Mouse (Mus musculus) kidney, postnatal 36 days (tissue): ENCODE measurements around the gene Zbtb20.

Experiments
- DNase-seq, 2 experiments: peaks; one replicate each; pipeline ENCODE4 v3.0.0; 2021 to 2022; ENCODE audit warnings: mixed read lengths in 2 of 2

Zbtb20 gene

DNA sequence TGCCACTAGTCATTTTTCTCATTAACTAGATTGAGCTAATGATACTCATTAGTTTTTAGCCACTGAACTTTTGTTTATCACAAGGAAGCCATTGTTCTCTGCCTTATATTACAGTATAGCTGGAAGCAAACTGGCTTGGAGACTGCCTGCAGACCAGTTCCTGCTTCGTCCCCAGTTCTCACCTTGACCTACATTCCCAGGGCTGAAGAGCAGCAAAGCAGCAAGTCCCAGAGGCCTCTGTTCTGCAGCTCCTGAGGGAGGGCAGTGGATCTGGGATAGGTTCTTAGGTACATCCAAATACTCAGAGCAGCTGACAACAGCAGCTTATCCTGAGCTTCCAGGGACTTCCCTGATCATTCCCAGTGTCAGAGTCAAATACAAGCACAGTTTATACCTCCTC lies 652.6 kb downstream of the Zbtb20 start:
- no peak for DNase-seq

GRCm38 (mm10) chr16:43531328-43531727 lies 655.6 kb downstream of the Zbtb20 start:
- no peak for DNase-seq

GRCm38 (mm10) chr16:43534103-43534502 lies 658.4 kb downstream of the Zbtb20 start:
- DNase-seq: no peak

DNA sequence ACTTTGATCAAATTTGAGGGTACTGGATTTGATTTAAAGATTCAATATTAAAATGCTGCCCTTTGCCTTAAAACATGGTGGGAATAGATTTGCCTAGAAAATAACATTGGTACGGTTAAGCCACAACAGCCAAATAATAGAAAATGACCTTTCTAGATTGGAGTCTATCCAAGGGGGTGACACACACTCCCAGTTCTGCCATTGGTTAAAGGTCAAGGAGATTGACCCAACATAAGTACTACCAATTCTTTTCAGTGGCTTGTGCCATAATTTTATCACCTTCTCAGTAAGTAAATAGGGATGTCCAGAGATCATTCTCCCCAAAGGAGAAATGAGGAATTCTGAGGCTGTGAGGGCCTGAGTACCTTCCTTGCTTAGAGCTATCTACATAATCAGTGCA lies 660.2 kb downstream of the Zbtb20 start:
- DNase-seq: no peak

DNA sequence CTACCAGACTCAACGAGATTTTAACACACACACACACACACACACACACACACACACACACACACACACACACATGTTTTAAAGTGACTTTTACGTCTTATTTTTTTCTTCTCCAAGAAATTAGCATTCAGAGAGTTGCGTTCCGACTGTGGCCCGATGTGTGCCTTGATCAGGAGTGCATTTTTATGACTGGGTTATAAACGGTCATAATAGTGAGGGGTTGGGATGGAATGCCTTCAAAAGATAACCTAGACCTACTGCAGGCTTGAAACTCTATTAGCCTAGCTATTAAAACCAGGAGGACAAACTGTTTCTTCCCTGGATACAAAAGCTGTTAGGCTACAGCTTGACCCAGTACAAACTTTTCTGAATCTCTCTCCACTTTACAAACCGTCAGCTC lies 661.5 kb downstream of the Zbtb20 start:
- DNase-seq: no peak

- peak in 1 of 2 experiments; percentile 27 for DNase-seq
Observed at GRCm38 (mm10) chr16:43539659-43540096, 664.0 kb downstream of the Zbtb20 start.

DNA sequence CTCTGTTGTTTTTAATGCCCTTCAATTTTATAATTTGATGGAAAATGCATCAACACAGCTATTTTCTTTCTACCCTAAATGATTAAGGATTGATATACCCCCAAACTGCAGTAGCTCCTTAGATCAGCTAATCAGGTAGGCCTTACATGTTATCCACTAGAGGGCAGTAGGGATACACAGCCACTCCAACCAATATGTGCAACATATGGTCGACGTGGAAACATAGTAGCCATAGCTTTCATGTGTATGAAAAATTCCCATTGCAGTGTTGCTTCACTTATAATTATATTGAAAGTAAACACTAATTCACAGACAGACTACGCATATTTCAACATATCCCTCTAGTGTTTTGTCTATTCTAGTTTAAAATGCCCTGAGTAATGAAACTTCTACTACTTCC lies 664.4 kb downstream of the Zbtb20 start:
- peak in 1 of 2 experiments; percentile 29 for DNase-seq

GRCm38 (mm10) chr16:43540546-43541167 lies 665.0 kb downstream of the Zbtb20 start:
- DNase-seq: peak in 1 of 2 experiments; percentile 24

DNA sequence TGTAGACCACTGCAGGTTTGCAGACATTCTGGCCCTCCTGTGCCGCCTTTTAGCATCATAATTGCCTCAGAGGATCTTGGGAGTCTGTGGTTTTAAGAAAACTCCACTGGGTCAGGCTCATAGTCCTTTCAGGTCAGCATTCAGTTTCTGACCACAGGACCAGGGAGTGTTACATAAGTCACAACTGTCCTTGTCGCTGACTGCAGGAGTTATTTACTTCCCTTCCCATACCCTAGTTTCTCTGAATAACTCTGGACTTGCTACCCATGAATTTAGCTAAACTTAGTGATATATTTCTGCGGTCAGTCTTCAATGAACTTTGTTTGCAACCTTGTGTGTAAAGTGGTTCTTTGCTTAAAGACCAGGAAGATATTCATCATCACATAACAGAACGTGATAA lies 669.6 kb downstream of the Zbtb20 start:
- peak in 1 of 2 experiments; percentile 35 for DNase-seq

- DNase-seq: peak; percentile 35 to 37
Observed at GRCm38 (mm10) chr16:43547323-43548180, 671.9 kb downstream of the Zbtb20 start.

GRCm38 (mm10) chr16:43548774-43549173 lies 673.1 kb downstream of the Zbtb20 start:
- peak; percentile 30 to 67 for DNase-seq

DNA sequence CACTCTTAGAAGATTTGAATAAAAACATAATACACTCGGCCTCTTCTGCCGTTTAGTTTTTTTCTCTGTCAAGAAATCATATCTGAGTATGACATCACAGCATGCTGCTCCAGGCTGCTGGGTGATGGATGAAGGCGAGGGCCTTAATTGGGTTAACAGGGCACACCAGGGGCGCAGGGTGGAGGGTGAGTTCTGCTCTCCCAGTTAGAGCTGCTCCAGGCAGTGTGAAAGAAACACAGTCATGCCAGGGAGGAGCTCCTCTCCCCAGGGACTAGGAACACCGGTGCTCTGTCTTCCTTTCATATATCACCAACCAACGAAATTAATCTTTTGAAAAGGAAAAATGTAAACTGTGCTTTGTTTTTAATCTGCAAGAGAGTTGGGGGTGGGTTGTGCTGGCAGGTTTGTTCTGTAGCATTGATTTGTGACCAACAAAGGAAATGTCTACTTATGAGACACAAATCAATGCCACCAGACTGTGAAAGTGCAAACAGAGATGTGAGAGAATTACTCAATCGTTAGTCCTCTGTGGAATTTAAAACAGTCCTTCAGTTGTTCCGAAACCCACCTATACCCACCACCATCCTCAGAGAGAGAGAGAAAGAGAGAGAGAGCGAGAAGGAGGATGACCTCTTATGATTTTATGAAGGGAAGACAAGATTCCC lies 673.9 kb downstream of the Zbtb20 start:
- DNase-seq: peak; percentile 32 to 40

- DNase-seq: no peak
Observed at GRCm38 (mm10) chr16:43552443-43552842, 676.8 kb downstream of the Zbtb20 start.

DNA sequence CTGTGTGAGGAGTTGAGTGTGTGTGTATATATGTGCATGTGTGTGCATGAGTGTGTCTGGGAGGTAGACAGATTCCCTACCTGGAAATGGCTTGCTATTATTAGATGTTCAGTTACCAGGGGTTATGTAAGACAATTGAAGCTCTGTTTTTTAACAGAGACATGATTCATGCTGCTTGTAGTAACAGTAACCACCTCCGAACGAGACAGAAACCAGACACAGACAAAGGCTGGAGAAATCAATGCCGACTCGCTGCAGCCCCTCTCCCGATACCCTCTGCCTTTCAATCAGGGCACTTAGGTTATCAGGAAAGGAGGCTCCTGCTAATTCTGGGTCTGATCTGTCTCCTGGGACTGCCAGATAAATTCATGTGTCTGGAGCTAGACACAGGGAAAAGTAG lies 681.7 kb downstream of the Zbtb20 start:
- no peak for DNase-seq

GRCm38 (mm10) chr16:43561330-43561729 lies 685.6 kb downstream of the Zbtb20 start:
- DNase-seq: no peak

DNA sequence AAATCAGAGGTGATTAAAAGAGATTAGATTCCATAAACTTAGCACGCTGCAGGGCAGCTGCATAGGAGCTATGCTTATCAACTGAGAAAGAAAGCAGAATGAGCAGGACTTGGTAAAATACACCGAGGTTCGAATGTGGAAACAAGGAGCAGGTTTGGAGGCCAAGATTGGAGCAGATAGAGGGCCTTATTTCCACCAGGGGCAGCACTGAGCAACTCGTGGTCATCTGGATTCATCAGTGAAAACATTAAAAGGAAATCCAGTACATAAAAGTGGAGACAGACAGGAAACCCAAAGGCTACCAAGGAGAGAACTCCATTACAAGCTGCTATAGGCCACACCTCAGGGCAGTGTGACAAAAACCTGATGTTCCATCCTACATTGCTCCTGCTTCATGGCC lies 686.3 kb downstream of the Zbtb20 start:
- DNase-seq: peak in 1 of 2 experiments; percentile 57

DNA sequence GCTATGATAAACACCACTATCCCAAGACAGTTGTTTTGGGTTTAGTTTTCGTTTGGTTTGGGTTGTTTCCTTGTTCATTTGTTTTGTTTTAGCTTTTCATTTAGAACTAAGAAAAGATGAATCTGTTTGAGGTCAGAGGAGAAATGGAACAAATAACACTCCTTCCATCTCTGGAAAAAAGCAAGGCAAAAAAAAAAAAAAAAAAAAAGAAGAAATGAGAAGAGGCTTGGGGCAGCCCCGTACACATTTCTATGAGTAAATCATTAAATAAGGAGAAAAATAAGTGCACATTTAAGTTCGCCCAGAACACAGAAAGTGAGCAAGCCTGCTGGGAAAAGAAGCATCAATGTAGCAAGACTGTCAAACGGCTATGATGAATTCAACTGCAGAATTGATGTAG lies 690.2 kb downstream of the Zbtb20 start:
- no peak for DNase-seq

GRCm38 (mm10) chr16:43566511-43566910 lies 690.8 kb downstream of the Zbtb20 start:
- DNase-seq: no peak

- no peak for DNase-seq
Observed at GRCm38 (mm10) chr16:43571376-43572081, 695.8 kb downstream of the Zbtb20 start.

- no peak for DNase-seq
Observed at GRCm38 (mm10) chr16:43572171-43572570, 696.5 kb downstream of the Zbtb20 start.

DNA sequence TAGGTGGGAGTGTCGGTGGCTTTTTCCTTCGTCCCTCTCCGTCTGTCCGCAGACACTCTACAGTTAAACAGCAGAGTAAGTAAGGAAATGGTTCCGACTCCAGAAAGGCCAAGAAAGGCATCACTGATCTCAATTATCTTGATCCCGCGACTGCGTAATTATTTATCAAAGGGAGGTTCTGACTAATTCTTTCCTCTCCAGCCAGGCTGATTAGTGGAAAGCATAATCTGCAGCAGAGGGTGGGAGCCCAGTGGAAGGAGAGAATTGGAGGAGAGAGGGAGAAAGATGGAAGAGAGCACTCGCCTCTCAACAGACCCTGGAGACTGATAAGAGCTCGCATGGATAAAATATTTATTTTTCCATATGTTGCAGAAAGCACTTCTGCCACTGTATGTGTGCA lies 697.1 kb downstream of the Zbtb20 start:
- no peak for DNase-seq

DNA sequence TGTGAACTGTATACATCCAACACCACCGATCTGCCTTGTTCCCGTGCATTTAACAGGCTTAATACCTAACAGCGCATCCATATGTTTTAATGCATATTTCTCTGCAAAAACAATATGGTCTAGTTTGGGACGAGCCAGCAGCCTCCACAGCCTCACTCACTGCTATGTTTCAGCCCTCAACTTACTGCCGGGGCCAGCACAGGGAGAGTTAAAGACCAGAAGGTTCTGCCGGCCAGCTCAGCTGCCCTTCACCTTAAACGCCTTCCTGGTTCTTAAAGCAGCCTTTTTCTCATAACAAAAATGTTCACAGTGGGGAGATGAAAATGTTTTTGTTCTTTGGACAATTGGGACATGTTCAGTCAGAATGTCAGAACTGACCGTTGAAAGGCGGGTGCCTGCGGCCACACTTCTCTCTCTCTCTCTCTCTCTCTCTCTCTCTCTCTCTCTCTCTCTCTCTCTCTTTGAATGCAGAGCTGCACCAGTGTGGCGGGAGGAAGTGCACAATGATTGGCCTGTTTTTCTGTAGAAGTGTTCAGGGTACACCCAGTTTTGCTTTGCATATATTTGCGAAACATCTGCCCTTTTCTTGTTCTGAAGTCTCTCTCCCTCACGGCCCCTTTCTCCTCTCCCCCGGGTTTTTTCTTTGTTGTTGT lies 697.6 kb downstream of the Zbtb20 start:
- DNase-seq: no peak
